Mouse (Mus musculus): ENCODE measurements around the gene Gm20696.

DNA sequence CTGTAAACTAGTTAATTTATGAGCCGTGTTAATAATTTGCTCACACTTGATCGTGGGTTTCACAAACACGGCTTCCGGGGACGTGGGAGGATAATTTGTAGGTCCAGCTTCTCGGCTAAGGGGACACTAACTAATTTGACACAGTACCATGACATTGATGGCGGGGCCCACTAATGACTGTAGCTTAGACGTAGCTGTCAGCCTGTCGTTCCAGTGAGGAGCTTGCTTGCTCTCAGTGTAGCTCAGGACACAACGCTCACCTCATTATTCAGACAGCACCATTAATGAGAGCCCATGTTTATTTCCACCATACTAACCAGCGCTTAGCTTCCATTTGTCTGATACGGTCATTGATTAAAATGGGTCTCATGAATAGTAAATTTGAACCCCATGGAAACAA is 356.1 kb downstream of the Gm20696 start:
- TF ChIP-seq CTCF (IDR thresholded peaks at IDR 0.05; ENCODE audit: extremely low read depth, insufficient read depth, low read length) (no peak), POLR2A (IDR thresholded peaks at IDR 0.05; ENCODE audit: extremely low read depth, insufficient read depth, low read length) (no peak)
